Mouse (Mus musculus) T-helper 1 cell (primary cell): ENCODE results near the gene Shisa7.

Experiments used
- in situ Hi-C: fragments of 300-600 bp; cut with MboI, MseI; formaldehyde crosslinking; loops from one replicate; pipeline ENCODE4 v1.15.1; 2025; ENCODE audit warnings: high pct_unique_total_duplicates

Gene Shisa7

GRCm38 (mm10) chr7:4795767-4796433, 48.6 kb downstream of the Shisa7 start:
- in situ Hi-C loops: loop anchor here (10.0 kb wide), 1 partner anchor 121 kb away; no protein-coding TSS in a partner anchor

GRCm38 (mm10) chr7:4794631-4795168, 49.8 kb downstream of the Shisa7 start:
- in situ Hi-C loops: loop anchor here (10.0 kb wide), 1 partner anchor 120 kb away; no protein-coding TSS in a partner anchor

- in situ Hi-C loops: loop anchor here (10.0 kb wide), 1 partner anchor 119 kb away; no protein-coding TSS in a partner anchor
Observed at GRCm38 (mm10) chr7:4793674-4794073, 50.8 kb downstream of the Shisa7 start.

- in situ Hi-C loops: loop anchor here (10.0 kb wide), 1 partner anchor 118 kb away; no protein-coding TSS in a partner anchor
Observed at GRCm38 (mm10) chr7:4793248-4793647, 51.2 kb downstream of the Shisa7 start.

GRCm38 (mm10) chr7:4792278-4793212, 52.0 kb downstream of the Shisa7 start, which contains the start of gene Rpl28:
TSS of gene Rpl28 (plus strand) at chr7:4792874.
- in situ Hi-C loops: loop anchor here (10.0 kb wide), 1 partner anchor 118 kb away; no protein-coding TSS in a partner anchor

GRCm38 (mm10) chr7:4789436-4789935, 55.0 kb downstream of the Shisa7 start, which contains the start of gene Tmem238:
TSS of gene Tmem238 (minus strand) at chr7:4789656.
- in situ Hi-C loops: loop anchor here (5.0 kb wide), 2 partner anchors 47 to 97 kb away; partner anchors contain the start of genes Brsk1 and Kmt5c

GRCm38 (mm10) chr7:4788499-4789435, 55.7 kb downstream of the Shisa7 start:
- in situ Hi-C loops: loop anchor here (5.0 kb wide), 2 partner anchors 46 to 96 kb away; partner anchors contain the start of genes Brsk1 and Kmt5c

- in situ Hi-C loops: no loop called here
Observed at GRCm38 (mm10) chr7:4783667-4784268, 60.7 kb downstream of the Shisa7 start.

GRCm38 (mm10) chr7:4782759-4783158, 61.7 kb downstream of the Shisa7 start, which contains the start of the genes Il11 and Tmem190:
TSS of gene Il11 (minus strand) at chr7:4782859.
TSS of gene Tmem190 (plus strand) at chr7:4782937.
- in situ Hi-C loops: no loop called here

- in situ Hi-C loops: no loop called here
Observed at GRCm38 (mm10) chr7:4782130-4782529, 62.4 kb downstream of the Shisa7 start.

- in situ Hi-C loops: no loop called here
Observed at GRCm38 (mm10) chr7:4779921-4780320, 64.6 kb downstream of the Shisa7 start.

GRCm38 (mm10) chr7:4777851-4778637, 66.5 kb downstream of the Shisa7 start:
- in situ Hi-C loops: no loop called here

- in situ Hi-C loops: no loop called here
Observed at GRCm38 (mm10) chr7:4776861-4777830, 67.3 kb downstream of the Shisa7 start.

- in situ Hi-C loops: no loop called here
Observed at GRCm38 (mm10) chr7:4776131-4776530, 68.4 kb downstream of the Shisa7 start.
